Mouse (Mus musculus): ENCODE data around the gene Cyp4f39. TPM values are rescaled to one million over a fixed set of nuclear protein-coding genes. Genes with fewer than 3 reads are reported as not detected.

The Cyp4f39 gene
- polyA plus RNA-seq (2017; shearing (Covaris generic)), result 1 to 10 TPM; 1.3 to 2.5 TPM

GRCm38 (mm10) chr17:32452482-32452881, at the start of gene Cyp4f39:
TSS of gene Cyp4f39 (plus strand) at chr17:32452723.

GRCm38 (mm10) chr17:32403417-32403816, 49.1 kb upstream of the Cyp4f39 start, which contains the start of gene Rasal3:
TSS of gene Rasal3 (minus strand) at chr17:32403583.

GRCm38 (mm10) chr17:32424034-32424433, 28.5 kb upstream of the Cyp4f39 start, which contains the start of gene Pglyrp2:
TSS of gene Pglyrp2 (minus strand) at chr17:32424167.

GRCm38 (mm10) chr17:32505851-32506728, 53.6 kb downstream of the Cyp4f39 start, which contains the start of gene Cyp4f17:
TSS of gene Cyp4f17 (plus strand) at chr17:32506050.

GRCm38 (mm10) chr17:32536051-32536866, 83.7 kb downstream of the Cyp4f39 start, which contains the start of gene Cyp4f16:
TSS of gene Cyp4f16 (plus strand) at chr17:32536558.

Other genes with a start within 250 kb of the Cyp4f39 start
- 100 to 1,000 TPM; 177 to 198 TPM for gene Brd4, start 168.0 kb upstream of the Cyp4f39 start, polyA plus RNA-seq (2017; shearing (Covaris generic))
- gene Akap8, start 131.5 kb upstream of the Cyp4f39 start, polyA plus RNA-seq (2017; shearing (Covaris generic)), result 100 to 1,000 TPM; 150 to 177 TPM
- 100 to 1,000 TPM; 138 to 165 TPM for gene Akap8l, start 102.1 kb upstream of the Cyp4f39 start, polyA plus RNA-seq (2017; shearing (Covaris generic))
- 10 to 100 TPM; 33.0 to 38.3 TPM for gene Wiz, start 63.3 kb upstream of the Cyp4f39 start, polyA plus RNA-seq (2017; shearing (Covaris generic))
- 100 to 1,000 TPM; 517 to 591 TPM for gene Rasal3, start 49.1 kb upstream of the Cyp4f39 start, polyA plus RNA-seq (2017; shearing (Covaris generic))
- 100 to 1,000 TPM in 1 of 2 experiments, 10 to 100 TPM in 1; 74.2 to 123 TPM for gene Pglyrp2, start 28.6 kb upstream of the Cyp4f39 start, polyA plus RNA-seq (2017; shearing (Covaris generic))
- gene Cyp4f17, start 53.3 kb downstream of the Cyp4f39 start, polyA plus RNA-seq (2017; shearing (Covaris generic)), result 1 to 10 TPM; 1.6 to 3.7 TPM
- 1 to 10 TPM; 2.3 to 3.5 TPM for gene Cyp4f16, start 83.8 kb downstream of the Cyp4f39 start, polyA plus RNA-seq (2017; shearing (Covaris generic))
- gene Cyp4f37, start 168.6 kb downstream of the Cyp4f39 start, polyA plus RNA-seq (2017; shearing (Covaris generic)), result under 1 TPM in 1 of 2 experiments, not detected in 1; 0.32 TPM
- gene Cyp4f40, start 206.2 kb downstream of the Cyp4f39 start, polyA plus RNA-seq (2017; shearing (Covaris generic)), result not detected
- gene Cyp4f15, start 232.9 kb downstream of the Cyp4f39 start, polyA plus RNA-seq (2017; shearing (Covaris generic)), result not detected